Mouse (Mus musculus) midbrain, embryonic 13.5 days (tissue): ENCODE measurements around the gene Slc19a3. TPM values are rescaled to one million over a fixed set of nuclear protein-coding genes. Genes with fewer than 3 reads are reported as not detected.

Experiments
- ATAC-seq: fragments of 200-750 bp; cut with Nextera tagmentation; 2 replicates; pipeline ENCODE4 v1.8.0; 2017; ENCODE audit warnings: mild to moderate bottlenecking, moderate TSS enrichment, moderate library complexity
- H3K27ac ChIP-seq: fragments of 300-500 bp; sonication (generic); 2 replicates; pipeline ENCODE4 v1.5.1; 2015; ENCODE audit warnings: inconsistent platforms, mild to moderate bottlenecking, moderate library complexity
- H3K27me3 ChIP-seq: fragments of 300-500 bp; sonication (generic); 2 replicates; pipeline ENCODE4 v1.6.1; 2015; ENCODE audit warnings: mild to moderate bottlenecking, inconsistent platforms
- H3K36me3 ChIP-seq: fragments of 300-500 bp; sonication (generic); 2 replicates; pipeline ENCODE4 v1.6.1; 2015; ENCODE audit warnings: mild to moderate bottlenecking, inconsistent platforms
- H3K4me1 ChIP-seq: fragments of 300-500 bp; sonication (generic); replicated peaks from 2 replicates; pipeline ENCODE4 v1.6.1; 2015; ENCODE audit warnings: inconsistent platforms
- H3K4me2 ChIP-seq: fragments of 300-500 bp; sonication (generic); replicated peaks from 2 replicates; pipeline ENCODE4 v1.6.1; 2015; ENCODE audit warnings: moderate library complexity, mild to moderate bottlenecking, inconsistent platforms
- H3K4me3 ChIP-seq: fragments of 300-500 bp; sonication (generic); replicated peaks from 2 replicates; pipeline ENCODE4 v1.5.1; 2015; ENCODE audit warnings: mild to moderate bottlenecking, inconsistent platforms
- H3K9ac ChIP-seq: fragments of 300-500 bp; sonication (generic); replicated peaks from 2 replicates; pipeline ENCODE4 v1.6.1; 2015; ENCODE audit warnings: mild to moderate bottlenecking, inconsistent platforms
- H3K9me3 ChIP-seq: fragments of 300-500 bp; sonication (generic); 2 replicates; pipeline ENCODE4 v1.6.1; 2016; ENCODE audit warnings: mild to moderate bottlenecking, inconsistent platforms
- WGBS: fragments of 180-500 bp; shearing (Covaris S2); methylation state at CpG from one replicate; pipeline ENCODE4 v1.1.7; 2015; 5-methylcytosine and 5-hydroxymethylcytosine counted together
- polyA plus RNA-seq: library from polyadenylated mRNA; unstranded; fragments of >200 nt; fragmentation: Nextera tagmentation; extraction: Ambion mirVana; gene quantifications from 2 replicates; pipeline ENCODE4 v1.2.1, GENCODE M21; 2015

Gene Slc19a3
- polyA plus RNA-seq, 1 experiment from 2014 or later, result 0.63 TPM

GRCm38 (mm10) chr1:82993947-82994346, 44.3 kb downstream of the Slc19a3 start:
- no peaks in the 10 kb centered on the region for H3K36me3 ChIP-seq
- no peak overlapping the region for H3K27ac ChIP-seq
- no peak overlapping the region for H3K9ac ChIP-seq
- no peak for ATAC-seq
- H3K27me3 ChIP-seq, result no peaks in the 10 kb centered on the region
- no peaks in the 10 kb centered on the region for H3K9me3 ChIP-seq
- H3K4me3 ChIP-seq, result no peak overlapping the region
- H3K4me2 ChIP-seq, result no peak overlapping the region
- 79% methylated on average over 3 of the region's 3 CpGs for WGBS
- H3K4me1 ChIP-seq, result no peaks in the 10 kb centered on the region

DNA sequence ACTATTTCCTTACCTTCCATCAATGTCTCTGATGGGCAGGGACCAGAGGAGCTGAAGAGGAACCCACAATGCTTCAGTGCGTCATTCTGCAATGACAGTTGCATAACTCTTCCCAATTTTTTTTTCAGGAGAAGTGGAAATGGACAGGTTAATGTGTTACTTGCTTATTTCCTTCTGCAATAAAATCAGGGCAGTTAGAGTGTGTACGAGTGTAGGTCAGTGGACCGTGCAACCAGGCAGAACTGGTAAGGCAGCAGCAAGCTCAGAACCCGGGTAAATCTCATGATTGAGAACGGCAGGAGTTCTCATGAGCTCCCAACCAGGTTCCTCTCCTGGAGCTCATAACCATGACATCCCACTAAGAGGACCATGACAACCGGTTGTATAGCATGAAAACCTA, 46.2 kb downstream of the Slc19a3 start:
- Histone ChIP-seq H3K36me3 (no peaks in the 10 kb centered on the region), H3K27ac (no peak overlapping the region), H3K4me1 (no peaks in the 10 kb centered on the region), H3K4me3 (no peak overlapping the region), H3K9ac (no peak overlapping the region), H3K27me3 (no peaks in the 10 kb centered on the region), H3K4me2 (no peak overlapping the region), H3K9me3 (no peaks in the 10 kb centered on the region)
- no peak for ATAC-seq
- WGBS, result 91% methylated on average over 6 of the region's 6 CpGs

DNA sequence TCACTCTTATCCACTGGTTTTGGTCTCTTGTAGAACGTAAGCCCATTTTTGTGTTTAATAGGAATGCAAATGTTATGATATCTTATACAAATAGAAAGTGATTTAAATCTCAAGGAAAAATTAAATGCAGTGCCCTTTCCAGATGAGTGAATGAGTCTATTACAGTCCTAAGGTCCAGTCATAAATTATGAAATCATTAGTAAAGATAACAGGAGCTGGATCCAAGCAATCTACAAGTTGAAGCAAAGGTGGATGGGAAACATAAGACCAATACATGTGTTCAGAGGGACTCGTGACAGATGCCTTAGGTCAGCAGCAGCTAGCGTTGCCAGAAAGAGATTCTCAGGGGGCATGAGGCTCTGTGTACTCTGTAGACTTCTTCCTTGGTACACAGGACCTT, 46.7 kb downstream of the Slc19a3 start:
- 84% methylated on average over 3 of the region's 3 CpGs for WGBS
- H3K36me3 ChIP-seq, result no peaks in the 10 kb centered on the region

DNA sequence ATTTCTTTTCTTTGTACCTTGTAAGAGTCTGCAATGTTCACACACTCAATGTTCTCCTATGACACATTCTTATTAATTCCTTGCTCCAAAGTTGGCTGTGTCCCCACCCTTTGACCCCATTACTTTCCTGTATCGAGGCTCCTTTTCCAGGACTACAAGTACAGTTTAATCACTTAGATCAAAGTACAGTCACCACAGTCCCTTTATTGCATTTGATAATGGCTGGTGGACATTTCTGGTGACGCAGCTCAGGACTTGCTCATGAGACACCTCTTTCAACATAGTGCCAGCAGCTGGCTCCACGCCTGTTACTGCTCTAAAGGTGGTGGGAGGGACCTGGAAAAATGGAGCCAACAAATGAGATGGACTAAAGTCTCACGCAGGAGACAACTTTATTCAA, 47.2 kb downstream of the Slc19a3 start:
- no peak overlapping the region for H3K4me2 ChIP-seq
- H3K27ac ChIP-seq, result no peak overlapping the region
- H3K27me3 ChIP-seq, result no peaks in the 10 kb centered on the region
- no peaks in the 10 kb centered on the region for H3K9me3 ChIP-seq
- no peak for ATAC-seq
- no peak overlapping the region for H3K4me3 ChIP-seq
- H3K4me1 ChIP-seq, result no peaks in the 10 kb centered on the region
- no peak overlapping the region for H3K9ac ChIP-seq
- WGBS, result 76% methylated on average over 4 of the region's 4 CpGs
- no peaks in the 10 kb centered on the region for H3K36me3 ChIP-seq

More for the DNA sequence above, 46.7 kb downstream of the Slc19a3 start:
- Histone ChIP-seq H3K27ac (no peak overlapping the region), H3K4me2 (no peak overlapping the region), H3K9me3 (no peaks in the 10 kb centered on the region), H3K27me3 (no peaks in the 10 kb centered on the region), H3K4me3 (no peak overlapping the region), H3K9ac (no peak overlapping the region), H3K4me1 (no peaks in the 10 kb centered on the region)
- ATAC-seq, result no peak

GRCm38 (mm10) chr1:82987530-82988198, 50.6 kb downstream of the Slc19a3 start:
- Histone ChIP-seq H3K4me3 (no peak overlapping the region), H3K27ac (no peak overlapping the region), H3K9ac (no peak overlapping the region), H3K27me3 (no peaks in the 10 kb centered on the region), H3K9me3 (peaks cover 7% of the 10 kb centered on the region; the same call in 1 of the 2 replicates), H3K4me1 (no peaks in the 10 kb centered on the region), H3K4me2 (no peak overlapping the region), H3K36me3 (no peaks in the 10 kb centered on the region)
- 44% methylated on average over 4 of the region's 4 CpGs for WGBS
- peak; percentile 70 for ATAC-seq

- Histone ChIP-seq H3K27me3 (no peaks in the 10 kb centered on the region), H3K4me1 (no peaks in the 10 kb centered on the region), H3K4me2 (no peak overlapping the region), H3K27ac (no peak overlapping the region), H3K9me3 (peaks cover 7% of the 10 kb centered on the region; the same call in 1 of the 2 replicates), H3K36me3 (no peaks in the 10 kb centered on the region), H3K9ac (no peak overlapping the region), H3K4me3 (no peak overlapping the region)
- ATAC-seq, result no peak
- 91% methylated on average over 6 of the region's 6 CpGs for WGBS
These were observed 51.5 kb downstream of the Slc19a3 start for GRCm38 (mm10) chr1:82986738-82987137.

DNA sequence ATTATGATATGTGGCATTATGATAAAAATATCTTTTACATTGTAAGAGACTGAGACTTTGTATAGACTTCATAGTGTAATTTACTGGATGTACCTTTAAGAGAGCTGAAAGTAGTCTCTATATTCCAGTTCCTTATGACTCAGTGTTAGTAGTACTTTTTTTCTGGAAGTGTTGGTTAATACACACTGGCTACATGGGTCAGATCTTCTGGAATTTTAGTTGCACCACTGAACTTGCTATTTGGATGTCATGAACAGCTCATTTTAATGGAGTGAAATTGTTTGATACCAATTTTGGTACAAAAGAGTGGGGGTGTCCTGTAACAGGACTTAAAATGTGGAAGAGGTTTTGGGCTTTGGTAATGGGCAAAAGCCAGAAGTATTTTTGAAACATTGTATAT, 60.4 kb downstream of the Slc19a3 start:
- H3K27ac ChIP-seq, result no peak overlapping the region
- no peaks in the 10 kb centered on the region for H3K4me1 ChIP-seq
- H3K36me3 ChIP-seq, result no peaks in the 10 kb centered on the region
- no peak for ATAC-seq
- no peak overlapping the region for H3K4me2 ChIP-seq
- H3K9me3 ChIP-seq, result no peaks in the 10 kb centered on the region
- H3K27me3 ChIP-seq, result no peaks in the 10 kb centered on the region
- H3K4me3 ChIP-seq, result no peak overlapping the region
- H3K9ac ChIP-seq, result no peak overlapping the region

GRCm38 (mm10) chr1:82975750-82976149, 62.5 kb downstream of the Slc19a3 start:
- no peak overlapping the region for H3K4me3 ChIP-seq
- no peaks in the 10 kb centered on the region for H3K4me1 ChIP-seq
- no peak for ATAC-seq
- no peaks in the 10 kb centered on the region for H3K9me3 ChIP-seq
- H3K27ac ChIP-seq, result no peak overlapping the region
- WGBS, result 82% methylated on average over 5 of the region's 5 CpGs
- H3K27me3 ChIP-seq, result no peaks in the 10 kb centered on the region
- H3K4me2 ChIP-seq, result no peak overlapping the region
- no peak overlapping the region for H3K9ac ChIP-seq
- no peaks in the 10 kb centered on the region for H3K36me3 ChIP-seq

DNA sequence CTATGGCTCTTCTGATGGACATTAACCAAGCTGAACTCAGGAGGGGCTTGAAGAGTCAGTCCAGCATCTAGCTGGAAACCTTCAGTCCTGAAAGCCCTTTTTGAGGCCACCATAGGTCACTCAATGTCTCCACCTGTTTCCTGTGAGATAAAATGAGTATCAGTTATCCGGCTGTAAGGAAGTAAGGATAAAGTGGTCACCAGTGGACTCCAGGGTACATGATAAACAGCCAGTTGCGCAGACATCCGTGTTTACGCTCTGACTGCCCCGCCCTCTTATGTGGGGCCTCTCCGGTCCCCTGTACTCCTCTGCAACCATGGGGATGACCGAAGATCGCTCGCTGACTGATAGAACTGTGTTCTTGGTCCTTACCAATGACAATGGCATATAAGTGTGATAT, 63.9 kb downstream of the Slc19a3 start:
- Histone ChIP-seq H3K4me1 (no peaks in the 10 kb centered on the region), H3K9me3 (no peaks in the 10 kb centered on the region), H3K27ac (no peak overlapping the region), H3K36me3 (no peaks in the 10 kb centered on the region), H3K4me3 (no peak overlapping the region), H3K4me2 (no peak overlapping the region), H3K9ac (no peak overlapping the region), H3K27me3 (no peaks in the 10 kb centered on the region)
- ATAC-seq, result no peak
- 94% methylated on average over 9 of the region's 9 CpGs for WGBS

DNA sequence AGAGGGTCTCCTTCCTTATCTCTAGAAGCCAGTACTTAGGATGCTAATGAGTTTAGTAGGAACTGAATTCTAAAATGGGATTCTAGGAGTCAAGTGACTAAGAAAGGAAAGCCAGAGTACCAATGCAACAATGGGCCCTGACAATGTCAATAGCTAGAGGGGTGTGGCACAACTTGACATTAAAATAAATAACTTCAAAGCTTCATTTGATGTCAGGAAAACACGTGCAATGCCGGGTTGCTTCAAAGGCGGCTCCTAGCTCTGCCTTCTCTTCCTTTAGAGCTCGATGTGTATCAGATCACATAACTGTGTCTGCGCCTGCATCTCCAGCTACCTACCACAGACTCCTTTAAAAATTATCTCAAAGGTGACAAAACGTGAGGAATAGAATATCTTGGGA, 64.3 kb downstream of the Slc19a3 start:
- Histone ChIP-seq H3K9me3 (no peaks in the 10 kb centered on the region), H3K4me2 (no peak overlapping the region), H3K4me3 (no peak overlapping the region), H3K36me3 (no peaks in the 10 kb centered on the region), H3K27me3 (no peaks in the 10 kb centered on the region), H3K9ac (no peak overlapping the region), H3K4me1 (no peaks in the 10 kb centered on the region), H3K27ac (no peak overlapping the region)
- no peak for ATAC-seq
- 68% methylated on average over 6 of the region's 6 CpGs for WGBS

DNA sequence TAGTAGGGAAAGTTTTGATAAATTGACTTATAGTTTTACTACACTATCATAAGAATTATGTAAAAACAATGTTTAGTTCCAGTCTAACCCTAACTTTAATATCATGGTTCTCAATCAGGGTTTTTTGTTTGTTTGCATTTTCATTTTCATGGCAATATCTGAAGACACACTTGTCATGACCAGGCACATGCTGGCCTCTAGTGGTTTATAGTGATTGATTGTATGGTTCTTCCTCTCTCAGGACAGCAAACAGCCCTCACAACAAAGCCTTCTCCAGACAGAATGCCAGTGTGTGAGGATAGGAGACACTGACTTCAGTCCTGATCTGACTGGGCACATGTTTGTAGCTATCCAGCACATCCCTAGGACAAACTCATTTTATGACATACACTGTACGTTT, 65.0 kb downstream of the Slc19a3 start:
- H3K9ac ChIP-seq, result no peak overlapping the region
- H3K9me3 ChIP-seq, result no peaks in the 10 kb centered on the region
- H3K4me3 ChIP-seq, result no peak overlapping the region
- H3K36me3 ChIP-seq, result no peaks in the 10 kb centered on the region
- no peak overlapping the region for H3K27ac ChIP-seq
- no peak for ATAC-seq
- 95% methylated on average over 1 of the region's 1 CpGs for WGBS
- H3K27me3 ChIP-seq, result no peaks in the 10 kb centered on the region
- no peak overlapping the region for H3K4me2 ChIP-seq
- no peaks in the 10 kb centered on the region for H3K4me1 ChIP-seq

DNA sequence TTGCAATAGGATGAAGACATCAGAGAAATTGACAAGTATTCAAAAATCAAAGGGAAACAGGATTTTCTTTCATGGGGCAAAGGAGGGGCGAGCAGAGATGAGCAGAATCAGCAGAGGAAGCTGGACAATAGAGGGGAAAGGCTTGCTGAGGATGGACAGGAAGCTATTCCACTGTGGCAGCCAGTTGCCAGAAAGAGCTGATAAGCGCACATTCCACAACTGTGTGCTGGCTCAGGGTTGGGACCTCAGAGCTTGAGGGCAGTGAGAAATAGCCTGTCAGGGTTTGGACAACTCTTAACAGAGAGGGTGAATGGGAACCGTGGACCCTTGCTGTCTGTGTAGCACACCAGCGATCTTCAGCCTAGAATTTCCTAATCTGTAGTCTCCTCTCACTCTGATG, 66.2 kb downstream of the Slc19a3 start:
- Histone ChIP-seq H3K36me3 (no peaks in the 10 kb centered on the region), H3K4me3 (no peak overlapping the region), H3K27me3 (no peaks in the 10 kb centered on the region), H3K4me1 (no peaks in the 10 kb centered on the region), H3K9ac (no peak overlapping the region), H3K9me3 (no peaks in the 10 kb centered on the region), H3K27ac (no peak overlapping the region), H3K4me2 (no peak overlapping the region)
- no peak for ATAC-seq
- WGBS, result 44% methylated on average over 4 of the region's 4 CpGs

GRCm38 (mm10) chr1:82966413-82966812, 71.8 kb downstream of the Slc19a3 start:
- Histone ChIP-seq H3K9me3 (no peaks in the 10 kb centered on the region), H3K27ac (no peak overlapping the region), H3K9ac (no peak overlapping the region), H3K4me2 (no peak overlapping the region), H3K36me3 (no peaks in the 10 kb centered on the region), H3K4me1 (no peaks in the 10 kb centered on the region), H3K27me3 (no peaks in the 10 kb centered on the region), H3K4me3 (no peak overlapping the region)
- 64% methylated on average over 3 of the region's 3 CpGs for WGBS
- ATAC-seq, result 0 out of 2 replicates have a peak, but pooled peaks have one; percentile 43
